Mouse (Mus musculus): ENCODE results near the gene Lsm6. TPM values are rescaled to one million over a fixed set of nuclear protein-coding genes. Genes with fewer than 3 reads are reported as not detected.

Lsm6 gene
- 173 and 181 TPM in 2 replicates for polyA plus RNA-seq (2015; fragmentation: Nextera tagmentation; extraction: Ambion mirVana)

DNA sequence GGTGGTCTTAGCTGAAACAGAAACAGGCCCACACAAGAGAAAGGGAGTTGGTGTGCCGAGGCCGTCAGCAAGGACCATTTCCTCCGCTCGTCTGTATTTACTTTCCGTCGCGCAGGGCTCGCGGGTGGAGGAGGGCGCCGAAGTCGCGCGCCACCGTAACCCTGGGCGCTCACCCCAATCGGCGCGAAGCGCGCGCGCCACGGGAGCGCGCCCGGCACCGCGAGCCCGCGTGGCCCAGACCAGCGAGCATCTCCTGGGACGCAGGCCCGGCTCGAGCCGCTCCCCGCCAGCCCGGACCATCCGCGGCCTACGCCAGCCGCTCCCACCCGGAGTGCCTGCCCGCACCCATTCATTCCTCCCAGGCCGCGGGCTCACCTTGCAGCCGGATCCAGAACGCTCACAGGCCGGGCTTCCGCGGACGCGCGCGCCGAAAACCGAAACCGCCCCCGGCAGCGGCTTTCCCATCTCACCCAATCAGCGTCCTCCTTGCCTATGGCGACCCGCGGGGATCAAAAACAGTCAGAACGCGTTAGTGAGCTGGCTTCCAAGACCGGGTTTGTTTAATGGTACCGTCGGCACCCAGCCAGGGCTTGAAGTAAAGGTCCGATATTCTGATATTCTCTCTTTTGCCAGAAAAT is at the start of gene Lsm6:
Gene Lsm6 (minus strand): TSS at position 468 of the 638 bp plus-strand sequence.
- Histone ChIP-seq H3K9ac (peak within 1 kb of the TSS; percentile 90), H3K27me3 (no peaks in the 10 kb centered on the region), H3K36me3 (no peaks in the 10 kb centered on the region), H3K9me3 (no peaks in the 10 kb centered on the region), H3K4me2 (peak within 1 kb of the TSS; percentile 60), H3K4me3 (peak within 1 kb of the TSS; percentile 75), H3K27ac (peak within 1 kb of the TSS; percentile 97), H3K4me1 (replicated peaks) (peaks cover 21% of the 10 kb centered on the region)
- ATAC-seq (ENCODE audit: low FRiP score): peak; percentile 95
- WGBS: under 1% methylated on average over 70 of the region's 70 CpGs

DNA sequence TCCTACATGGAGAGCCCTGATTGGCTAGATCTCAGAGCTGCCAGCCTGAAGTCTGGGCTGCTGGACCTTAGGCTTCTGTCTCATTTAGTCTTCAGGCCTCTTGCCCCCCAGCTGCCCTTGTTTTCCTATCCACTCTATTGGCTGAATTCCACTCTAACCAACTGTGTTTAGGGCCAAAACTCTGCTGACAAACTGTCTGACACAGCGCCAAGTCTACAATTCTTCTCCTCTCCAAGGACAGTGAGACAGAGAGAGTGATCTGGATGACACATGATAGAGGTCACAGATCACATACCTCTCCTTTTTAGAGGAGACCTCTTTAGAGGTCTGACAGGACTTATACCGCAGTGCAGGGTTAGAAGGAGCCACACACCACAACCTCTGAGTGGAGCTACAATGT is 46.1 kb upstream of the Lsm6 start:
- Histone ChIP-seq H3K9ac (no peak overlapping the region), H3K4me2 (no peak overlapping the region), H3K36me3 (no peaks in the 10 kb centered on the region), H3K4me3 (no peak overlapping the region), H3K4me1 (replicated peaks) (no peaks in the 10 kb centered on the region), H3K9me3 (no peaks in the 10 kb centered on the region), H3K27me3 (no peaks in the 10 kb centered on the region), H3K27ac (no peak overlapping the region)
- ATAC-seq (ENCODE audit: low FRiP score): no peak
- WGBS: 88% methylated on average over 2 of the region's 2 CpGs

DNA sequence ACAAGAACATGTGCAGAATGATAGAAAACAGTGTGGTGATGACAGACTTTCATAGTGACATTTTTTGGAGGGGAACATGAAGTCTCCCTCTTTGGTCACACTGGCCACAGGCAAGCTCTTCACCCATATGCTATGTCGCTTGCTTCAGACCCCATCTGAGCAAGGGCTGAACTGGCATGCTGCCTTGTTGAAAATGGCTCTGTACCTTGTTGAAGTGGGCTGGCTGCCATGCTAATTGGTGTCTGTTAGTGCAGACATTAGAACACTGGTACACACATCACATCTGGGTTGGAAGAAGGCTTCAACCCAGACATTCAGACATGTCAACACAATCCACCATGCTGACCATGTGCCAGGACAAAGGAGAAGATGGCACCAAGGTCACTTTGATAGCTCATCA is 42.1 kb upstream of the Lsm6 start:
- Histone ChIP-seq H3K4me3 (no peak overlapping the region), H3K36me3 (no peaks in the 10 kb centered on the region), H3K4me1 (replicated peaks) (no peaks in the 10 kb centered on the region), H3K4me2 (no peak overlapping the region), H3K27me3 (no peaks in the 10 kb centered on the region), H3K27ac (no peak overlapping the region), H3K9me3 (no peaks in the 10 kb centered on the region), H3K9ac (no peak overlapping the region)
- WGBS: 82% methylated on average over 1 of the region's 1 CpGs
- no peak for ATAC-seq (ENCODE audit: low FRiP score)

- Histone ChIP-seq H3K27me3 (no peaks in the 10 kb centered on the region), H3K27ac (no peak overlapping the region), H3K36me3 (no peaks in the 10 kb centered on the region), H3K4me2 (no peak overlapping the region), H3K9me3 (no peaks in the 10 kb centered on the region), H3K4me3 (no peak overlapping the region), H3K9ac (no peak overlapping the region), H3K4me1 (replicated peaks) (no peaks in the 10 kb centered on the region)
- WGBS: 79% methylated on average over 9 of the region's 9 CpGs
- no peak for ATAC-seq (ENCODE audit: low FRiP score)
Measured at GRCm38 (mm10) chr8:78862046-78862445, 41.1 kb upstream of the Lsm6 start.

DNA sequence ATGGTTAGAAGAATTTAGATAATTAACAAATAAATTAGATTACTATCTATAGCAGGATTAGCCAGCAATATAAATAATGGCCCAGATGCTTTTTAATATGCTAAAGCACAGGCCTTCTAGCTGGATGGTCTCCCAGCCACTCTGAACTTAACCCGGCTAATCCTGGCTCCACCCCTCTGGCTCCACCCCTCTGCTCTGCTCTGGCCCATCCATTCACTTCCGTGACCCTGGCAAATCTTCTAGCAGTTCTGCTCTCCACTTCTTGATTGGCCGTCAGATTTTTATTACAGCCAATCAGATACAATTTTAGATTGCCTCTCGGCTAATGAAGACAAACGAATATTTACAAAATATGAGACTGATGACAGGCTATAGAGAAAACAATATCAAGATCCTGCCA is 39.8 kb upstream of the Lsm6 start:
- H3K27me3 ChIP-seq: no peaks in the 10 kb centered on the region
- no peaks in the 10 kb centered on the region for H3K36me3 ChIP-seq
- H3K4me3 ChIP-seq: no peak overlapping the region
- no peak overlapping the region for H3K9ac ChIP-seq
- no peak overlapping the region for H3K27ac ChIP-seq
- no peaks in the 10 kb centered on the region for H3K4me1 ChIP-seq (replicated peaks)
- WGBS: 61% methylated on average over 5 of the region's 5 CpGs
- ATAC-seq (ENCODE audit: low FRiP score): no peak
- no peak overlapping the region for H3K4me2 ChIP-seq
- H3K9me3 ChIP-seq: no peaks in the 10 kb centered on the region

DNA sequence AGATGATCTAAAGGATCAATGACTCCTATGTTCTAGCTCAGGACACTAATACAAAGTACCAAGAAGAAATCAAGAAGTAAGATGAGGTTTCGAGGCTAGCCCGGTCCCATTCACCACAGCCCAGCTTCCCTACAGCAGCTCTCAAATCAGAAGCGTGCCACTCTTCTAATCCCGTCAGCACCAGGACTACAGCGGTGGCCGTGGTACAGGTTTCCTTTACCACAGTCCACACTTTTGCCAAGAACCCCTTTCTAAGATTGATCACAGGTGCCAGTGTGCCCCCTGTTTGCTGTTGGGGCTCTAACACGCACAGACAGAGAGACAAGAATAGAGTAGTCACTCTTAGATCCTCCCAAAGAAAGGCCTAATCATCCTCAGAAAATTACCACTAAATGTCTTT is 36.5 kb upstream of the Lsm6 start:
- Histone ChIP-seq H3K4me3 (no peak overlapping the region), H3K27me3 (no peaks in the 10 kb centered on the region), H3K4me1 (replicated peaks) (no peaks in the 10 kb centered on the region), H3K27ac (no peak overlapping the region), H3K36me3 (no peaks in the 10 kb centered on the region), H3K4me2 (no peak overlapping the region), H3K9ac (no peak overlapping the region), H3K9me3 (no peaks in the 10 kb centered on the region)
- no peak for ATAC-seq (ENCODE audit: low FRiP score)
- WGBS: 92% methylated on average over 7 of the region's 7 CpGs

- no peak for ATAC-seq (ENCODE audit: low FRiP score)
- no peaks in the 10 kb centered on the region for H3K27me3 ChIP-seq
- no peaks in the 10 kb centered on the region for H3K4me1 ChIP-seq (replicated peaks)
- no peaks in the 10 kb centered on the region for H3K9me3 ChIP-seq
- no peak overlapping the region for H3K27ac ChIP-seq
- WGBS: 88% methylated on average over 4 of the region's 4 CpGs
- no peak overlapping the region for H3K4me3 ChIP-seq
- H3K36me3 ChIP-seq: no peaks in the 10 kb centered on the region
- no peak overlapping the region for H3K9ac ChIP-seq
- no peak overlapping the region for H3K4me2 ChIP-seq
Measured at GRCm38 (mm10) chr8:78852279-78852678, 31.3 kb upstream of the Lsm6 start.

DNA sequence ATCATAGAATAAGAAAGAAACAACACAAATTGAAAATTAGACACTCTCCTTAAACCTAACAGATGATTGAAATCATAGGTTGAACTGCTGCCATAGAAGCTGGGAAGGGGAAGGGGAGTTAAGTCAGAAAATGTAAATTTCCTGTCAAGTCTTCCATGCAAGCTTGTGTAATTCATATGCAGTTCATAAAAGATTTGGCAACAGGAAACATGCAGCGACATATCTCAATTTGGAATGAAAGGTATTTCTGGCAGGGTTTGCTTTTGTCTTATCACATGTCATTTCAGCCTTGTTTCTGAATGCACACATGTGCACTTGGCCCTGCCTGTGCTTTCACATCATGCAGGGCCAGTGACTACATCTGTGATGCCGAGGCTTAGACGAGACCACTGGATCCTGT is 26.3 kb upstream of the Lsm6 start:
- Histone ChIP-seq H3K4me1 (replicated peaks) (no peaks in the 10 kb centered on the region), H3K27ac (no peak overlapping the region), H3K9ac (no peak overlapping the region), H3K36me3 (no peaks in the 10 kb centered on the region), H3K27me3 (no peaks in the 10 kb centered on the region), H3K9me3 (no peaks in the 10 kb centered on the region), H3K4me3 (no peak overlapping the region), H3K4me2 (no peak overlapping the region)
- 85% methylated on average over 3 of the region's 3 CpGs for WGBS
- no peak for ATAC-seq (ENCODE audit: low FRiP score)

GRCm38 (mm10) chr8:78844559-78844958 is 23.6 kb upstream of the Lsm6 start:
- Histone ChIP-seq H3K9me3 (no peaks in the 10 kb centered on the region), H3K4me1 (replicated peaks) (no peaks in the 10 kb centered on the region), H3K27me3 (no peaks in the 10 kb centered on the region), H3K9ac (no peak overlapping the region), H3K4me2 (no peak overlapping the region), H3K27ac (no peak overlapping the region), H3K4me3 (no peak overlapping the region), H3K36me3 (no peaks in the 10 kb centered on the region)
- no peak for ATAC-seq (ENCODE audit: low FRiP score)
- 89% methylated on average over 5 of the region's 5 CpGs for WGBS

- Histone ChIP-seq H3K27ac (no peak overlapping the region), H3K4me3 (no peak overlapping the region), H3K9ac (no peak overlapping the region), H3K4me2 (no peak overlapping the region), H3K9me3 (no peaks in the 10 kb centered on the region), H3K27me3 (no peaks in the 10 kb centered on the region), H3K4me1 (replicated peaks) (no peaks in the 10 kb centered on the region), H3K36me3 (no peaks in the 10 kb centered on the region)
- 86% methylated on average over 7 of the region's 7 CpGs for WGBS
- ATAC-seq (ENCODE audit: low FRiP score): no peak
Measured at GRCm38 (mm10) chr8:78838656-78839413, 17.9 kb upstream of the Lsm6 start.

DNA sequence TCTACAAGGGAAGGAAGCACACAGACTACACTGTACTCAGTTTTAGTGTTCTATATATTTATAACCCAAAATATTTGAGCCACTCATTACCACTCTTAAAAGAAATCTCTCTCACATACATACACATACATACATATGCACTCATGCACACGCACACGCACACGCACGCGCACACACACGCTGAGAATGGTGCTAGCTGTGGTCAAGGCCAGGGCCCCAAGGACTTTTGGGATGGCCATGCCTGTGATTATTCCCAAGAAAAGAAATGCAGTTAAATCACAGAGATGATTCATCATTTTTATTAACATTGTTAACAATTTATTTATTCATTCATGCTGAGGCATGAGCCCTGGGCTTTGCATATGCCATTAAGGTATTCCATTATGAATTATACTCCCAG is 15.2 kb upstream of the Lsm6 start:
- no peaks in the 10 kb centered on the region for H3K27me3 ChIP-seq
- H3K4me3 ChIP-seq: no peak overlapping the region
- 90% methylated on average over 6 of the region's 6 CpGs for WGBS

GRCm38 (mm10) chr8:78828414-78828813 is 7.5 kb upstream of the Lsm6 start:
- H3K9me3 ChIP-seq: no peaks in the 10 kb centered on the region
- no peak overlapping the region for H3K9ac ChIP-seq
- H3K4me3 ChIP-seq: no peak overlapping the region
- no peak overlapping the region for H3K27ac ChIP-seq
- no peaks in the 10 kb centered on the region for H3K27me3 ChIP-seq
- no peaks in the 10 kb centered on the region for H3K36me3 ChIP-seq
- H3K4me1 ChIP-seq (replicated peaks): peaks cover 5% of the 10 kb centered on the region; the same call in 1 of the 2 replicates
- no peak overlapping the region for H3K4me2 ChIP-seq
- no peak for ATAC-seq (ENCODE audit: low FRiP score)
- 78% methylated on average over 11 of the region's 11 CpGs for WGBS

More for the DNA sequence above, 15.2 kb upstream of the Lsm6 start:
- Histone ChIP-seq H3K36me3 (no peaks in the 10 kb centered on the region), H3K4me2 (no peak overlapping the region), H3K27ac (no peak overlapping the region), H3K9ac (no peak overlapping the region), H3K9me3 (no peaks in the 10 kb centered on the region), H3K4me1 (replicated peaks) (no peaks in the 10 kb centered on the region)
- no peak for ATAC-seq (ENCODE audit: low FRiP score)

DNA sequence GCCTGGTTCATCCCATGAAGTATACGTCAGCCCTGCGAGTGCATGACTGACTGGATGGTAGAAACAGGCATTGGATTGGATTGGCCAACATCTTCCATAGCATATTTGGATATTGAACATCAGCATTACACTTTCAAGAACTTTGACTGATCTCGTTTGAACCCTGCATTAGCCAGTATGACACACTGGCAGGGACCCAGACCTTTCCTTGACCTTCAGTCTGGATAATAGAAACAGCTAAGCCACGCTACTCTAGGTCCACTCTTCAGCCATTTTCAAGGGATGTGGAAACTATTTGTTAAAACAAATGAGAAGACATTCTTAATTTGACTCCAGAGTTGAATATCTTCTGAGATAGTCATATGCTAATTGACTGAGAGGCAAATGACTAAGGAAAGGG is 3.6 kb upstream of the Lsm6 start:
- no peak overlapping the region for H3K4me2 ChIP-seq
- no peaks in the 10 kb centered on the region for H3K36me3 ChIP-seq
- H3K27ac ChIP-seq: no peak overlapping the region
- ATAC-seq (ENCODE audit: low FRiP score): no peak
- H3K9ac ChIP-seq: no peak overlapping the region
- H3K4me3 ChIP-seq: no peak overlapping the region
- peaks cover 13% of the 10 kb centered on the region for H3K4me1 ChIP-seq (replicated peaks)
- no peaks in the 10 kb centered on the region for H3K27me3 ChIP-seq
- H3K9me3 ChIP-seq: no peaks in the 10 kb centered on the region
- 87% methylated on average over 4 of the region's 4 CpGs for WGBS
